Mouse (Mus musculus): ENCODE measurements around the gene Srsf12. TPM values are rescaled to one million over a fixed set of nuclear protein-coding genes. Genes with fewer than 3 reads are reported as not detected.

Gene Srsf12
- polyA plus RNA-seq, 1 experiment from 2014 or later: 23.3 TPM

GRCm38 (mm10) chr4:33257263-33257964 lies 48.6 kb downstream of the Srsf12 start:
- 78% methylated on average over 11 of the region's 11 CpGs for WGBS
- H3K4me2 ChIP-seq (replicated peaks): no peak overlapping the region

GRCm38 (mm10) chr4:33260311-33260710 lies 51.5 kb downstream of the Srsf12 start:
- no peak overlapping the region for H3K9ac ChIP-seq
- H3K4me1 ChIP-seq: no peaks in the 10 kb centered on the region
- H3K36me3 ChIP-seq: no peaks in the 10 kb centered on the region
- H3K4me3 ChIP-seq: no peak overlapping the region
- no peaks in the 10 kb centered on the region; the same call in 1 of the 2 replicates for H3K9me3 ChIP-seq (replicated peaks)
- no peaks in the 10 kb centered on the region for H3K27me3 ChIP-seq
- H3K4me2 ChIP-seq (replicated peaks): no peak overlapping the region
- no peak for ATAC-seq (ENCODE audit: low FRiP score)
- no peak overlapping the region for H3K27ac ChIP-seq

More at GRCm38 (mm10) chr4:33257263-33257964, 48.6 kb downstream of the Srsf12 start:
- H3K4me1 ChIP-seq: no peaks in the 10 kb centered on the region
- no peak overlapping the region for H3K9ac ChIP-seq
- no peak overlapping the region for H3K4me3 ChIP-seq
- H3K36me3 ChIP-seq: no peaks in the 10 kb centered on the region
- no peak for ATAC-seq (ENCODE audit: low FRiP score)
- no peaks in the 10 kb centered on the region for H3K27me3 ChIP-seq
- H3K27ac ChIP-seq: no peak overlapping the region
- H3K9me3 ChIP-seq (replicated peaks): no peaks in the 10 kb centered on the region

- H3K36me3 ChIP-seq: no peaks in the 10 kb centered on the region
- H3K9ac ChIP-seq: no peak overlapping the region
- no peaks in the 10 kb centered on the region for H3K27me3 ChIP-seq
- H3K4me1 ChIP-seq: no peaks in the 10 kb centered on the region
- H3K9me3 ChIP-seq (replicated peaks): no peaks in the 10 kb centered on the region; the same call in 1 of the 2 replicates
- H3K4me2 ChIP-seq (replicated peaks): no peak overlapping the region
- no peak overlapping the region for H3K4me3 ChIP-seq
- 68% methylated on average over 7 of the region's 7 CpGs for WGBS
- H3K27ac ChIP-seq: no peak overlapping the region
- ATAC-seq (ENCODE audit: low FRiP score): no peak
Observed at GRCm38 (mm10) chr4:33261311-33261753, 52.5 kb downstream of the Srsf12 start.

GRCm38 (mm10) chr4:33262897-33263296 lies 54.1 kb downstream of the Srsf12 start:
- H3K4me3 ChIP-seq: no peak overlapping the region
- no peaks in the 10 kb centered on the region for H3K27me3 ChIP-seq
- WGBS: 83% methylated on average over 1 of the region's 1 CpGs
- no peak overlapping the region for H3K9ac ChIP-seq
- ATAC-seq (ENCODE audit: low FRiP score): no peak
- H3K27ac ChIP-seq: no peak overlapping the region
- no peaks in the 10 kb centered on the region for H3K4me1 ChIP-seq
- H3K9me3 ChIP-seq (replicated peaks): no peaks in the 10 kb centered on the region; the same call in 1 of the 2 replicates
- H3K36me3 ChIP-seq: no peaks in the 10 kb centered on the region
- no peak overlapping the region for H3K4me2 ChIP-seq (replicated peaks)

GRCm38 (mm10) chr4:33264979-33265726 lies 56.4 kb downstream of the Srsf12 start:
- Histone ChIP-seq H3K4me3 (no peak overlapping the region), H3K9ac (no peak overlapping the region), H3K27ac (no peak overlapping the region), H3K4me1 (no peaks in the 10 kb centered on the region), H3K27me3 (no peaks in the 10 kb centered on the region), H3K4me2 (replicated peaks) (no peak overlapping the region), H3K36me3 (no peaks in the 10 kb centered on the region), H3K9me3 (replicated peaks) (no peaks in the 10 kb centered on the region; the same call in 1 of the 2 replicates)
- no peak for ATAC-seq (ENCODE audit: low FRiP score)
- WGBS: 88% methylated on average over 11 of the region's 11 CpGs

- Histone ChIP-seq H3K27me3 (no peaks in the 10 kb centered on the region), H3K9me3 (replicated peaks) (no peaks in the 10 kb centered on the region), H3K4me3 (no peak overlapping the region), H3K27ac (no peak overlapping the region), H3K4me1 (no peaks in the 10 kb centered on the region), H3K9ac (no peak overlapping the region), H3K4me2 (replicated peaks) (no peak overlapping the region), H3K36me3 (no peaks in the 10 kb centered on the region)
- no peak for ATAC-seq (ENCODE audit: low FRiP score)
- WGBS: 82% methylated on average over 11 of the region's 11 CpGs
Observed at GRCm38 (mm10) chr4:33270386-33271314, 61.9 kb downstream of the Srsf12 start.

- H3K27ac ChIP-seq: no peak overlapping the region
- no peak overlapping the region for H3K9ac ChIP-seq
- no peak overlapping the region for H3K4me2 ChIP-seq (replicated peaks)
- H3K4me1 ChIP-seq: no peaks in the 10 kb centered on the region
- no peaks in the 10 kb centered on the region for H3K27me3 ChIP-seq
- no peak overlapping the region for H3K4me3 ChIP-seq
- no peaks in the 10 kb centered on the region for H3K9me3 ChIP-seq (replicated peaks)
- WGBS: 88% methylated on average over 3 of the region's 3 CpGs
- H3K36me3 ChIP-seq: no peaks in the 10 kb centered on the region
- ATAC-seq (ENCODE audit: low FRiP score): no peak
Observed at GRCm38 (mm10) chr4:33273437-33273836, 64.6 kb downstream of the Srsf12 start.

GRCm38 (mm10) chr4:33281891-33282685 lies 73.3 kb downstream of the Srsf12 start:
- no peak overlapping the region for H3K4me3 ChIP-seq
- no peak overlapping the region for H3K9ac ChIP-seq
- no peak overlapping the region for H3K27ac ChIP-seq
- H3K4me2 ChIP-seq (replicated peaks): no peak overlapping the region
- WGBS: 83% methylated on average over 3 of the region's 3 CpGs
- no peaks in the 10 kb centered on the region for H3K27me3 ChIP-seq
- no peaks in the 10 kb centered on the region for H3K36me3 ChIP-seq
- no peak for ATAC-seq (ENCODE audit: low FRiP score)
- H3K9me3 ChIP-seq (replicated peaks): no peaks in the 10 kb centered on the region
- no peaks in the 10 kb centered on the region for H3K4me1 ChIP-seq

Other genes with a start within 250 kb of the Srsf12 start
- 40.1 and 44.2 TPM in 2 replicates for gene Rragd, start 226.0 kb upstream of the Srsf12 start, polyA plus RNA-seq (2016; fragmentation: Nextera tagmentation; extraction: Ambion mirVana)
- gene Ube2j1, start 177.6 kb upstream of the Srsf12 start, polyA plus RNA-seq (2016; fragmentation: Nextera tagmentation; extraction: Ambion mirVana): 55.8 TPM in 2 replicates
- gene Gabrr2, start 146.0 kb upstream of the Srsf12 start, polyA plus RNA-seq (2016; fragmentation: Nextera tagmentation; extraction: Ambion mirVana): 0.29 and 0.40 TPM in 2 replicates
- gene Gabrr1, start 76.5 kb upstream of the Srsf12 start, polyA plus RNA-seq (2016; fragmentation: Nextera tagmentation; extraction: Ambion mirVana): not detected in 2 replicates
- 1.4 and 3.0 TPM in 2 replicates for gene Pm20d2, start 19.3 kb upstream of the Srsf12 start, polyA plus RNA-seq (2016; fragmentation: Nextera tagmentation; extraction: Ambion mirVana)
- gene Pnrc1, start 81.2 kb downstream of the Srsf12 start, polyA plus RNA-seq (2016; fragmentation: Nextera tagmentation; extraction: Ambion mirVana): 118 and 124 TPM in 2 replicates
- 31.3 and 34.6 TPM in 2 replicates for gene Rngtt, start 101.3 kb downstream of the Srsf12 start, polyA plus RNA-seq (2016; fragmentation: Nextera tagmentation; extraction: Ambion mirVana)

Measured in hindbrain, embryonic 12.5 days (tissue).